Mouse (Mus musculus) myocyte (in vitro differentiated cells): ENCODE results near the gene Synpo2.
A peak's percentile ranks its signal among the peaks of the same experiment; 100 is the strongest.

Source experiments
- E2F4 ChIP-seq: IDR thresholded peaks from one replicate; pipeline ENCODE4 v1.6.1; 2011; ENCODE audit warnings: mild to moderate bottlenecking, control low read depth, moderate library complexity; ENCODE audit not compliant: insufficient read depth
- MAX ChIP-seq: IDR thresholded peaks from one replicate; pipeline ENCODE4 v1.6.1; 2011; ENCODE audit warnings: low read depth, mild to moderate bottlenecking, control low read depth
- MYOD1 ChIP-seq, 3 experiments: IDR thresholded peaks; one replicate each; pipeline ENCODE4 v1.6.1; 2011; ENCODE audit warnings: control low read depth in 2 of 3, low read depth in 2 of 3, mild to moderate bottlenecking in 2 of 3, moderate library complexity in 1 of 3; ENCODE audit not compliant: insufficient read length in 2 of 3, control insufficient read depth in 1 of 3
- POLR2A ChIP-seq: IDR thresholded peaks from one replicate; pipeline ENCODE4 v1.6.1; 2011; ENCODE audit warnings: low read depth, mild to moderate bottlenecking, control low read depth, moderate library complexity; ENCODE audit not compliant: insufficient read length
- POLR2AphosphoS2 ChIP-seq: IDR thresholded peaks from one replicate; pipeline ENCODE4 v1.6.1; 2011; ENCODE audit warnings: low read depth, control low read depth; ENCODE audit not compliant: insufficient read length
- REST ChIP-seq: IDR thresholded peaks from one replicate; pipeline ENCODE4 v1.6.1; 2011; ENCODE audit warnings: mild to moderate bottlenecking, control low read depth, moderate library complexity; ENCODE audit not compliant: insufficient read depth, insufficient read length
- TCF12 ChIP-seq: IDR thresholded peaks from one replicate; pipeline ENCODE4 v1.6.1; 2011; ENCODE audit warnings: mild to moderate bottlenecking, control low read depth; ENCODE audit not compliant: poor library complexity, insufficient read depth, severe bottlenecking
- USF1 ChIP-seq: IDR thresholded peaks from one replicate; pipeline ENCODE4 v1.6.1; 2011; ENCODE audit warnings: low read depth, mild to moderate bottlenecking, control low read depth, moderate library complexity

GRCm38 (mm10) chr3:123285649-123286048 lies 49.7 kb upstream of the Synpo2 start:
- TF ChIP-seq POLR2A (no peak), POLR2AphosphoS2 (no peak), E2F4 (no peak), USF1 (no peak), TCF12 (peak; percentile 74), MAX (no peak), MYOD1 (IDR thresholded peaks at IDR 0.05; ENCODE audit: control insufficient read depth in 1 of 3, insufficient read length in 2 of 3, low read depth in 2 of 3) (peak; percentile 28 to 79 (median 72)), REST (no peak)
